Mouse (Mus musculus): Measurements from ENCODE around the gene Hivep1.

- TF ChIP-seq CTCF (IDR thresholded peaks at IDR 0.05; ENCODE audit: low read depth) (no peak), EP300 (IDR thresholded peaks at IDR 0.05; ENCODE audit: low read depth) (no peak)
Observed at GRCm38 (mm10) chr13:42182635-42183034, 130.8 kb downstream of the Hivep1 start.
